Comparison of ENCODE assay signal across 12 mouse cellular contexts in the genomic region with DNA sequence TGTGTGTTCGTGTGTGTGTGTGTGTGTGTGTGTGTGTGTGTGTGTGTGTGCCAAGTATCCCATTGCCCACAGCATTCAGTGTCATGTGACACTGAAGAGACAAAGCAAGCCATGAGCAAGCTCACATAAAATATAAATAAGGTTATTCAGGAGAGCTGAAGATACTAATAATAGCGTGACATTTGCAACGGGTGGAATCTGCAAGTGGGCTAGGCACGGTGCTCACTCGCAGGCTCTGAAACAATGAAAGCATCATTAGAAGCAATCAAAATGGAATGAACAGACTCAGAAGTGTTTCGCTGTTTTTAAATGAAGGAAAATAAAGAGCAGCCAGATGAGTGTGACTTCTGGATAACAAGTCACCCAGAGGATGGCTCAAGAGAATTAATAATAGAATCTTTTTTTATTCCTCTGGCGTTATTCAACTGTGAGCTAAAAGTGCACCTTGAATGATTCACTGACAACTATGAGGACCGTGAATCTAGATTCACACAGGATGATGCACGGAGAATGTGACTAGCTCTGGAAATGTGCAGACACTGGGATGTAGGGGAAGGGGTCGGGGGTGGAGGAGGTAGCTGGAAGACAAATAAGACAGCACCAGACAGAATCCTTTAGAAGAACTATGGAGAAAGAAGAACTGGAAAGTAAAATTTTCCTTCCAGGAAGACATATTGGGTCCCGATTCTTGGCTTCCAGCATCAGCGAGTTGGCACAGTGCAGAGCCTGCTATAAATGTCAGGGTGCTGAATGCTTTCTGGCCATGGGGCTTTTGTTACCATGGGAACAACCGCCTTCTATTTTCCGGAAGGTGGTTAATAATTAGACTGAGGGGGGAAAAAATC. TPM values are rescaled to one million over a fixed set of nuclear protein-coding genes. Genes with fewer than 3 reads are reported as not detected.
DNase-seq lines count a peak whose midpoint lies in the region; ATAC-seq and TF ChIP-seq lines count a peak whose summit lies in the region.
"Had no signal": no experiment of that assay in that cellular context is flagged by ENCODE, and none has a peak within 500 bp of the region (broad histone marks: within the 10 kb centered on the region; RNA-seq: fewer than 3 reads in every experiment).

No protein-coding gene starts in this region.

- no peak overlapping the region for H3K4me2 ChIP-seq in forebrain, embryonic 14.5 days (ENCODE audit: low read length)
- no peak overlapping the region for H3K4me2 ChIP-seq in midbrain, postnatal 0 days (ENCODE audit: low read depth, low read length, poor library complexity, severe bottlenecking)

- no peak overlapping the region for H3K9ac ChIP-seq in forebrain, embryonic 14.5 days (ENCODE audit: low read length)
- H3K9ac ChIP-seq in midbrain, postnatal 0 days (replicated peaks; ENCODE audit: low read length, poor library complexity, severe bottlenecking): no peak overlapping the region

- WGBS in forebrain, embryonic 14.5 days: 70% methylated on average over 14 of the region's 14 CpGs
- 92% methylated on average over 14 of the region's 14 CpGs for WGBS in forebrain, embryonic 10.5 days
- WGBS in midbrain, postnatal 0 days: 56% methylated on average over 14 of the region's 14 CpGs

- ATAC-seq in forebrain, embryonic 14.5 days: peak; percentile 18; the same call in 1 of the 2 replicates
- ATAC-seq in midbrain, postnatal 0 days (ENCODE audit: low FRiP score): no peak
- ATAC-seq in activated CD4-positive, CD25-positive, alpha-beta regulatory T cell, adult 4 months: no peak
- ATAC-seq: intestine, embryonic 16.5 days had no signal

- H3K4me1 ChIP-seq in forebrain, embryonic 14.5 days (ENCODE audit: control insufficient read depth, insufficient read depth, low read length): no peaks in the 10 kb centered on the region
- H3K4me1 ChIP-seq in forebrain, embryonic 10.5 days: peaks cover 3% of the 10 kb centered on the region; the same call in 1 of the 2 replicates
- no peaks in the 10 kb centered on the region for H3K4me1 ChIP-seq in midbrain, postnatal 0 days (ENCODE audit: insufficient read depth, low read length)

- no peaks in the 10 kb centered on the region for H3K36me3 ChIP-seq in forebrain, embryonic 14.5 days (ENCODE audit: control insufficient read depth, insufficient read depth, low read length)
- no peaks in the 10 kb centered on the region for H3K36me3 ChIP-seq in forebrain, embryonic 10.5 days (replicated peaks)
- H3K36me3 ChIP-seq in midbrain, postnatal 0 days (ENCODE audit: insufficient read depth, low read length): no peaks in the 10 kb centered on the region

- no peaks in the 10 kb centered on the region for H3K27me3 ChIP-seq in forebrain, embryonic 14.5 days (replicated peaks; ENCODE audit: control insufficient read depth, insufficient read depth, low read length)
- H3K27me3 ChIP-seq in forebrain, embryonic 10.5 days (ENCODE audit: poor library complexity, severe bottlenecking): no peaks in the 10 kb centered on the region
- H3K27me3 ChIP-seq in midbrain, postnatal 0 days (ENCODE audit: insufficient read depth, low read length): no peaks in the 10 kb centered on the region

- peak overlapping the region; percentile 33; the same call in 1 of the 2 replicates for H3K27ac ChIP-seq in forebrain, embryonic 14.5 days (ENCODE audit: low read depth, low read length)
- H3K27ac ChIP-seq in forebrain, embryonic 10.5 days: no peak overlapping the region
- H3K27ac ChIP-seq in layer of hippocampus, adult 2 months: peak overlapping the region; percentile 91
- H3K27ac ChIP-seq in midbrain, postnatal 0 days (ENCODE audit: low read depth, low read length): peak overlapping the region; percentile 59

- DNase-seq in forebrain, embryonic 14.5 days (ENCODE audit: low spot score): peak; percentile 35
- DNase-seq in forebrain, embryonic 10.5 days (ENCODE audit: extremely low spot score, low spot score): no peak
- peak; percentile 39 for DNase-seq in cerebellum, adult 8-10 months
- DNase-seq in layer of hippocampus, adult 2 months (ENCODE audit: low spot score in 2 of 2): peak; percentile 51 to 64
- DNase-seq in midbrain, postnatal 0 days (ENCODE audit: low spot score): peak; percentile 63
- no peak for DNase-seq in heart, postnatal 25 days (ENCODE audit: low spot score)
- DNase-seq in natural killer cell, adult 2 months (ENCODE audit: low spot score in 2 of 2): no peak

- intact Hi-C loops in heart, postnatal 25 days (cut with DNase I): no loop called here

- no peak for TF ChIP-seq CTCF in layer of hippocampus, adult 2 months (conservative IDR thresholded peaks at IDR 0.05)
- TF ChIP-seq CTCF in midbrain, postnatal 0 days (IDR thresholded peaks at IDR 0.05): no peak

- no peak overlapping the region for H3K4me3 ChIP-seq in forebrain, embryonic 14.5 days (ENCODE audit: low read depth, low read length)
- H3K4me3 ChIP-seq in forebrain, embryonic 10.5 days: no peak overlapping the region
- H3K4me3 ChIP-seq in layer of hippocampus, adult 2 months: peak overlapping the region; percentile 10; the same call in 1 of the 2 replicates
- H3K4me3 ChIP-seq in midbrain, postnatal 0 days (ENCODE audit: low read depth, low read length): no peak overlapping the region

- H3K9me3 ChIP-seq in forebrain, embryonic 14.5 days (replicated peaks; ENCODE audit: control insufficient read depth, low read length): no peaks in the 10 kb centered on the region
- peaks cover 4% of the 10 kb centered on the region; the same call in 1 of the 2 replicates for H3K9me3 ChIP-seq in forebrain, embryonic 10.5 days
- H3K9me3 ChIP-seq in midbrain, postnatal 0 days (ENCODE audit: low read length): 0 out of 2 replicates have a peak, but pooled peaks cover 3% of the 10 kb centered on the region

RNA-seq across cellular contexts. Expression of a gene that starts 55.3 kb away (rescaled TPM):
- polyA plus RNA-seq in forebrain, embryonic 14.5 days (2014; fragmentation: Nextera tagmentation; extraction: Ambion mirVana): not detected in 2 replicates
- not detected in 2 replicates for polyA plus RNA-seq in forebrain, embryonic 10.5 days (2016; fragmentation: Nextera tagmentation; extraction: Ambion mirVana)
- total RNA-seq in layer of hippocampus, adult 2 months (2021): not detected
- total RNA-seq in midbrain, postnatal 0 days (2014; rRNA removed): not detected in 2 replicates
- not detected in 2 replicates for polyA plus RNA-seq in midbrain, postnatal 0 days (2015; fragmentation: Nextera tagmentation; extraction: Ambion mirVana)
- under 1 TPM in 1 of 2 experiments, not detected in 1; 0.28 TPM for polyA plus RNA-seq in activated CD4-positive, CD25-positive, alpha-beta regulatory T cell, adult 4 months (2017; shearing (Covaris generic))
- total RNA-seq in heart, postnatal 25 days (2021): not detected
- total RNA-seq: gastrocnemius, postnatal 4 days; neutrophil, adult 5-6 weeks had no signal
- polyA plus RNA-seq: intestine, embryonic 16.5 days; liver, embryonic 16.5 days had no signal

Comparison
In these comparisons a context has a peak if more than half of its experiments do, and no peak if none do; other contexts are left out.
1. DNase-seq: peak in forebrain, embryonic 14.5 days (single experiment), cerebellum, adult 8-10 months (single experiment), layer of hippocampus, adult 2 months (2 of 2) and midbrain, postnatal 0 days (single experiment); none in forebrain, embryonic 10.5 days (single experiment), heart, postnatal 25 days (single experiment) and natural killer cell, adult 2 months (0 of 2).